Mouse (Mus musculus): ENCODE results near the gene Capg. TPM values are rescaled to one million over a fixed set of nuclear protein-coding genes. Genes with fewer than 3 reads are reported as not detected.

The Capg gene
- 100 to 1,000 TPM; 306 to 324 TPM for total RNA-seq (2023)

GRCm38 (mm10) chr6:72544283-72544987 lies at the start of gene Capg:
Gene Capg, plus strand, starts transcription at chr6:72544391.

DNA sequence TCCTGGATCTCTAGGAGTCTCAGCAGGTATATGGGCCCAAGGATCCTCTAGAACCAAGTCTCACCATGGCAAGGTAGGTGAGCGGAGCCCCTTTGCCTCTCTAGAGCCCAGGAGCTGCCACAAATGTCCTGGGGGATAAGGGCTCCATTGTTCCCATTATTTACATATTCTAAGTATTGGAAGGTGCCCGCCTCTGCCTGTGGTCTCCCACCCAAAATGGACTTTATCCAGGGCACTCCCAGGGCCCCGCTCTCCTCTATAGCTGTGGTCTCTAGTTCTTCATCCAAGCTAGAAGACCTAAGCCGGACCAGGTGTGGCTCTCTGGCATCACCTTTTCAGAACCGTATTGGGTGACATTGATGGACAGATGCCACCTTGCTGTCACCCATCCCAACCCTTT lies 22.6 kb upstream of the Capg start, which contains the start of gene Sh2d6:
TSS of gene Sh2d6 (minus strand) at position 101 of the 400 bp plus-strand sequence.

GRCm38 (mm10) chr6:72597956-72598753 lies 54.0 kb downstream of the Capg start, which contains the start of the genes Elmod3 and Retsat:
Gene Elmod3, minus strand, starts transcription at chr6:72598413.
Gene Retsat, plus strand, starts transcription at chr6:72598475.

Other genes with a start within 250 kb of the Capg start
- gene Sftpb, start 239.8 kb upstream of the Capg start, total RNA-seq (2023), result 1 to 10 TPM; 1.3 to 2.6 TPM
- 10 to 100 TPM; 44.5 to 47.0 TPM for gene Usp39, start 199.2 kb upstream of the Capg start, total RNA-seq (2023)
- gene 0610030E20Rik, start 197.1 kb upstream of the Capg start, total RNA-seq (2023), result 10 to 100 TPM; 46.5 to 54.0 TPM
- gene Tmem150a, start 188.9 kb upstream of the Capg start, total RNA-seq (2023), result 1 to 10 TPM in 1 of 2 experiments, under 1 TPM in 1; 0.90 to 2.4 TPM
- gene Rnf181, start 177.4 kb upstream of the Capg start, total RNA-seq (2023), result 10 to 100 TPM; 48.6 to 48.7 TPM
- gene Vamp5, start 163.9 kb upstream of the Capg start, total RNA-seq (2023), result 10 to 100 TPM; 48.1 to 48.8 TPM
- 100 to 1,000 TPM; 176 to 185 TPM for gene Vamp8, start 153.7 kb upstream of the Capg start, total RNA-seq (2023)
- 10 to 100 TPM in 1 of 2 experiments, 1 to 10 TPM in 1; 6.4 to 10.5 TPM for gene Ggcx, start 130.1 kb upstream of the Capg start, total RNA-seq (2023)
- gene Mat2a, start 104.8 kb upstream of the Capg start, total RNA-seq (2023), result 100 to 1,000 TPM; 142 to 185 TPM
- under 1 TPM in 1 of 2 experiments, not detected in 1; 0.31 TPM for gene Sh2d6, start 22.7 kb upstream of the Capg start, total RNA-seq (2023)
- 1 to 10 TPM; 3.9 to 5.5 TPM for gene Elmod3, start 54.0 kb downstream of the Capg start, total RNA-seq (2023)
- 10 to 100 TPM; 15.5 to 18.6 TPM for gene Retsat, start 54.1 kb downstream of the Capg start, total RNA-seq (2023)
- gene Tgoln1, start 72.6 kb downstream of the Capg start, total RNA-seq (2023), result 10 to 100 TPM; 80.1 to 90.2 TPM
- gene Tcf7l1, start 244.9 kb downstream of the Capg start, total RNA-seq (2023), result under 1 TPM in 1 of 2 experiments, not detected in 1; 0.35 TPM

Data from neutrophil, adult 83 days (primary cell).